ENCODE assay signal across 10 mouse cellular contexts in the genomic region with DNA sequence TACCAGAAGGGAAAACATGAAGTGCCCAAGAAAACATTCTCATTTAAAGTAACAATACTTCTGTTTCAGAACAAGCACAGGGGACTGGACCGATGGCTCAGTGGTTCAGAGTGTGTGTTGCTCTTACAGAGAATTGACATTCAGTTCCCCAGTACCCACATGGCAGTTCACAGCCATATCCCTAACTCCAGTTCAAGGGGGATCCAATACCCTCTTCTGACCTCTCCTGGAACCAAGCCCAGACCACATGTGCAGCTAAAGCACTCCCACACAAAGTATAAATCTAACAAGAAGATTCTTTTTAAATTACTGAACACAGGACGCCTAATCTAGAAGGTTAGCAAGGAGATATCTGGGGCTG. TPM values are rescaled to one million over a fixed set of nuclear protein-coding genes. Genes with fewer than 3 reads are reported as not detected.
A peak's percentile ranks its signal among the peaks of the same experiment; 100 is the strongest.
DNase-seq lines count a peak whose midpoint lies in the region; ATAC-seq and TF ChIP-seq lines count a peak whose summit lies in the region.
"Had no signal": no experiment of that assay in that cellular context is flagged by ENCODE, and none has a peak within 500 bp of the region (broad histone marks: within the 10 kb centered on the region; RNA-seq: fewer than 3 reads in every experiment).

No protein-coding gene starts in this region.

- H3K4me3 ChIP-seq in heart, postnatal 0 days (ENCODE audit: low read depth, low read length): no peak overlapping the region
- no peak overlapping the region for H3K4me3 ChIP-seq in lung, postnatal 0 days (ENCODE audit: low read depth, low read length)
- H3K4me3 ChIP-seq in limb, embryonic 12.5 days (replicated peaks): no peak overlapping the region
- no peak overlapping the region for H3K4me3 ChIP-seq in neural tube, embryonic 14.5 days (ENCODE audit: low read depth, low read length)
- H3K4me3 ChIP-seq: forebrain, embryonic 15.5 days had no signal

- H3K36me3 ChIP-seq in heart, postnatal 0 days (replicated peaks; ENCODE audit: control insufficient read depth, insufficient read depth, low read length): no peaks in the 10 kb centered on the region
- H3K36me3 ChIP-seq in lung, postnatal 0 days (ENCODE audit: insufficient read depth, low read length): no peaks in the 10 kb centered on the region
- H3K36me3 ChIP-seq in limb, embryonic 12.5 days: no peaks in the 10 kb centered on the region
- no peaks in the 10 kb centered on the region for H3K36me3 ChIP-seq in neural tube, embryonic 14.5 days (ENCODE audit: control insufficient read depth, insufficient read depth, low read length)
- H3K36me3 ChIP-seq: forebrain, embryonic 15.5 days had no signal

- 44% methylated on average over 2 of the region's 2 CpGs for WGBS in heart, postnatal 0 days
- WGBS in lung, postnatal 0 days: 25% methylated on average over 2 of the region's 2 CpGs
- 80% methylated on average over 2 of the region's 2 CpGs for WGBS in limb, embryonic 12.5 days
- WGBS in neural tube, embryonic 14.5 days: 55% methylated on average over 2 of the region's 2 CpGs

- intact Hi-C loops in heart, postnatal 36 days (cut with DNase I): loop anchor here (2.0 kb wide), 1 partner anchor 38 kb away; a partner anchor contains a TSS

- no peaks in the 10 kb centered on the region for H3K9me3 ChIP-seq in heart, postnatal 0 days (replicated peaks; ENCODE audit: control insufficient read depth, low read length)
- no peaks in the 10 kb centered on the region for H3K9me3 ChIP-seq in lung, postnatal 0 days (ENCODE audit: low read length)
- no peaks in the 10 kb centered on the region for H3K9me3 ChIP-seq in limb, embryonic 12.5 days
- no peaks in the 10 kb centered on the region for H3K9me3 ChIP-seq in neural tube, embryonic 14.5 days (ENCODE audit: control insufficient read depth, low read length)
- H3K9me3 ChIP-seq: forebrain, embryonic 15.5 days had no signal

- TF ChIP-seq CTCF in heart, postnatal 0 days (IDR thresholded peaks at IDR 0.05; ENCODE audit: low read depth): no peak
- TF ChIP-seq CTCF in lung, postnatal 0 days (IDR thresholded peaks at IDR 0.05): no peak

- no peak overlapping the region for H3K9ac ChIP-seq in heart, postnatal 0 days (replicated peaks; ENCODE audit: low read depth, low read length)
- H3K9ac ChIP-seq in lung, postnatal 0 days (replicated peaks; ENCODE audit: low read depth): no peak overlapping the region
- no peak overlapping the region for H3K9ac ChIP-seq in limb, embryonic 12.5 days (replicated peaks)
- no peak overlapping the region for H3K9ac ChIP-seq in neural tube, embryonic 14.5 days (replicated peaks; ENCODE audit: low read depth, low read length)
- H3K9ac ChIP-seq: forebrain, embryonic 15.5 days had no signal

- peaks cover 45% of the 10 kb centered on the region for H3K4me1 ChIP-seq in heart, postnatal 0 days (ENCODE audit: control insufficient read depth, insufficient read depth)
- H3K4me1 ChIP-seq in lung, postnatal 0 days (ENCODE audit: insufficient read depth, low read depth, low read length): peaks cover 26% of the 10 kb centered on the region; the same call in 1 of the 2 replicates
- peaks cover 16% of the 10 kb centered on the region for H3K4me1 ChIP-seq in limb, embryonic 12.5 days (replicated peaks)
- H3K4me1 ChIP-seq in neural tube, embryonic 14.5 days (ENCODE audit: control insufficient read depth, insufficient read depth, low read length): peaks cover 15% of the 10 kb centered on the region

- H3K27me3 ChIP-seq in heart, postnatal 0 days (ENCODE audit: control insufficient read depth, insufficient read depth, low read length): no peaks in the 10 kb centered on the region
- no peaks in the 10 kb centered on the region for H3K27me3 ChIP-seq in lung, postnatal 0 days (replicated peaks; ENCODE audit: insufficient read depth, low read length)
- H3K27me3 ChIP-seq in limb, embryonic 12.5 days: no peaks in the 10 kb centered on the region
- no peaks in the 10 kb centered on the region for H3K27me3 ChIP-seq in neural tube, embryonic 14.5 days (ENCODE audit: control insufficient read depth, insufficient read depth, low read length)
- H3K27me3 ChIP-seq: forebrain, embryonic 15.5 days had no signal

- H3K4me2 ChIP-seq in heart, postnatal 0 days (ENCODE audit: low read depth, low read length): 0 out of 2 replicates have a peak overlapping the region, but pooled peaks have one; percentile 42
- H3K4me2 ChIP-seq in lung, postnatal 0 days (replicated peaks; ENCODE audit: low read depth, low read length): no peak overlapping the region
- peak overlapping the region; percentile 30; the same call in 1 of the 2 replicates for H3K4me2 ChIP-seq in limb, embryonic 12.5 days
- no peak overlapping the region for H3K4me2 ChIP-seq in neural tube, embryonic 14.5 days (ENCODE audit: low read depth, low read length)
- H3K4me2 ChIP-seq: forebrain, embryonic 15.5 days had no signal

- ATAC-seq in heart, postnatal 0 days (ENCODE audit: insufficient read depth, low read depth): no peak
- ATAC-seq in lung, postnatal 0 days: peak; percentile 11; the same call in 1 of the 2 replicates
- no peak for ATAC-seq in limb, embryonic 12.5 days (ENCODE audit: insufficient number of reproducible peaks, insufficient read depth, low FRiP score, low TSS enrichment, low read depth)
- ATAC-seq in neural tube, embryonic 14.5 days (ENCODE audit: low read depth): 0 out of 2 replicates have a peak, but pooled peaks have one; percentile 22
- ATAC-seq: forebrain, embryonic 15.5 days had no signal

- no peak for TF ChIP-seq EP300 in heart, postnatal 0 days (IDR thresholded peaks at IDR 0.05; ENCODE audit: low read depth)
- TF ChIP-seq EP300 in lung, postnatal 0 days (IDR thresholded peaks at IDR 0.05): no peak

- no peak for DNase-seq in heart, postnatal 0 days (ENCODE audit: low spot score)
- DNase-seq in heart, postnatal 36 days: no peak
- DNase-seq in lung, postnatal 0 days (ENCODE audit: low spot score): no peak
- DNase-seq in lung, postnatal 36 days: no peak
- DNase-seq in layer of hippocampus, adult 8-10 months (ENCODE audit: low spot score in 2 of 2): no peak
- DNase-seq in gastrocnemius, adult 18-20 months (ENCODE audit: low spot score): no peak
- DNase-seq: layer of hippocampus, postnatal 36 days had no signal

- H3K27ac ChIP-seq in heart, postnatal 0 days (ENCODE audit: low read depth): peak overlapping the region; percentile 67
- peak overlapping the region; percentile 60 for H3K27ac ChIP-seq in lung, postnatal 0 days (ENCODE audit: low read length)
- peak overlapping the region; percentile 53; the same call in 1 of the 2 replicates for H3K27ac ChIP-seq in limb, embryonic 12.5 days
- 0 out of 2 replicates have a peak overlapping the region, but pooled peaks have one; percentile 48 for H3K27ac ChIP-seq in neural tube, embryonic 14.5 days (ENCODE audit: low read depth, low read length)

RNA-seq across cellular contexts. Expression of a gene that starts 38.8 kb away (rescaled TPM):
- total RNA-seq in heart, postnatal 0 days (2014; rRNA removed; ENCODE audit: low replicate concordance): 3.4 and 4.0 TPM in 2 replicates
- polyA plus RNA-seq in heart, postnatal 0 days (2015; fragmentation: Nextera tagmentation; extraction: Ambion mirVana): 4.9 and 5.0 TPM in 2 replicates
- 1 to 10 TPM; 2.1 to 2.2 TPM for total RNA-seq in heart, postnatal 36 days (2021)
- polyA plus RNA-seq in lung, postnatal 0 days (2015; fragmentation: Nextera tagmentation; extraction: Ambion mirVana): 7.4 and 11.8 TPM in 2 replicates
- polyA plus RNA-seq in limb, embryonic 12.5 days (2016; fragmentation: Nextera tagmentation; extraction: Ambion mirVana): 15.1 and 15.8 TPM in 2 replicates
- 27.4 and 32.8 TPM in 2 replicates for polyA plus RNA-seq in neural tube, embryonic 14.5 days (2014; fragmentation: Nextera tagmentation; extraction: Ambion mirVana)
- 10 to 100 TPM in 3 of 4 experiments, 1 to 10 TPM in 1; 9.1 to 13.0 (median 10.6) TPM for total RNA-seq in layer of hippocampus, adult 8-10 months (2022)
- under 1 TPM; 0.50 to 0.62 TPM for total RNA-seq in gastrocnemius, adult 18-20 months (2021)

Comparison
In these comparisons a context has a peak if more than half of its experiments do, and no peak if none do; other contexts are left out.
1. ATAC-seq: peak in lung, postnatal 0 days (single experiment) and neural tube, embryonic 14.5 days (single experiment); none in heart, postnatal 0 days (single experiment) and limb, embryonic 12.5 days (single experiment).
2. H3K4me2 ChIP-seq: peak in heart, postnatal 0 days (single experiment) and limb, embryonic 12.5 days (single experiment); none in lung, postnatal 0 days (single experiment) and neural tube, embryonic 14.5 days (single experiment).
3. Peak in every context shown above with its lines, with median percentiles within 50 percentile points of each other: H3K27ac ChIP-seq.